Mouse (Mus musculus): ENCODE measurements around the gene Capza2. TPM values are rescaled to one million over a fixed set of nuclear protein-coding genes. Genes with fewer than 3 reads are reported as not detected.

The Capza2 gene
- polyA plus RNA-seq, 1 experiment: 161 TPM

GRCm38 (mm10) chr6:17611352-17612010 lies 24.6 kb upstream of the Capza2 start:
- H3K4me1 ChIP-seq (ENCODE audit: control insufficient read depth, insufficient read depth, low read length): no peaks in the 10 kb centered on the region
- H3K4me3 ChIP-seq (ENCODE audit: insufficient read depth, low read depth, low read length): no peak overlapping the region
- no peak for TF ChIP-seq CTCF (IDR thresholded peaks at IDR 0.05; ENCODE audit: insufficient read depth, low read depth, low read length)
- TF ChIP-seq POLR2A (IDR thresholded peaks at IDR 0.05; ENCODE audit: insufficient read depth, low read depth, low read length): no peak
- 86% methylated on average over 11 of the region's 11 CpGs for WGBS
- no peak overlapping the region for H3K27ac ChIP-seq (ENCODE audit: insufficient read depth, low read depth, low read length)

GRCm38 (mm10) chr6:17612652-17613051 lies 23.4 kb upstream of the Capza2 start:
- no peak overlapping the region for H3K27ac ChIP-seq (ENCODE audit: insufficient read depth, low read depth, low read length)
- no peak overlapping the region for H3K4me3 ChIP-seq (ENCODE audit: insufficient read depth, low read depth, low read length)
- no peaks in the 10 kb centered on the region for H3K4me1 ChIP-seq (ENCODE audit: control insufficient read depth, insufficient read depth, low read length)
- no peak for TF ChIP-seq CTCF (IDR thresholded peaks at IDR 0.05; ENCODE audit: insufficient read depth, low read depth, low read length)
- no peak for TF ChIP-seq POLR2A (IDR thresholded peaks at IDR 0.05; ENCODE audit: insufficient read depth, low read depth, low read length)
- 74% methylated on average over 4 of the region's 4 CpGs for WGBS

- 77% methylated on average over 4 of the region's 4 CpGs for WGBS
- TF ChIP-seq CTCF (IDR thresholded peaks at IDR 0.05; ENCODE audit: insufficient read depth, low read depth, low read length) (no peak), POLR2A (IDR thresholded peaks at IDR 0.05; ENCODE audit: insufficient read depth, low read depth, low read length) (no peak)
- Histone ChIP-seq H3K4me1 (ENCODE audit: control insufficient read depth, insufficient read depth, low read length) (no peaks in the 10 kb centered on the region), H3K4me3 (ENCODE audit: insufficient read depth, low read depth, low read length) (no peak overlapping the region), H3K27ac (ENCODE audit: insufficient read depth, low read depth, low read length) (no peak overlapping the region)
Observed at GRCm38 (mm10) chr6:17620823-17621222, 15.2 kb upstream of the Capza2 start.

- 66% methylated on average over 3 of the region's 3 CpGs for WGBS
- TF ChIP-seq CTCF (IDR thresholded peaks at IDR 0.05; ENCODE audit: insufficient read depth, low read depth, low read length) (no peak), POLR2A (IDR thresholded peaks at IDR 0.05; ENCODE audit: insufficient read depth, low read depth, low read length) (no peak)
- H3K27ac ChIP-seq (ENCODE audit: insufficient read depth, low read depth, low read length): no peak overlapping the region
- no peak overlapping the region for H3K4me3 ChIP-seq (ENCODE audit: insufficient read depth, low read depth, low read length)
- H3K4me1 ChIP-seq (ENCODE audit: control insufficient read depth, insufficient read depth, low read length): no peaks in the 10 kb centered on the region
Observed at GRCm38 (mm10) chr6:17621436-17621835, 14.6 kb upstream of the Capza2 start.

DNA sequence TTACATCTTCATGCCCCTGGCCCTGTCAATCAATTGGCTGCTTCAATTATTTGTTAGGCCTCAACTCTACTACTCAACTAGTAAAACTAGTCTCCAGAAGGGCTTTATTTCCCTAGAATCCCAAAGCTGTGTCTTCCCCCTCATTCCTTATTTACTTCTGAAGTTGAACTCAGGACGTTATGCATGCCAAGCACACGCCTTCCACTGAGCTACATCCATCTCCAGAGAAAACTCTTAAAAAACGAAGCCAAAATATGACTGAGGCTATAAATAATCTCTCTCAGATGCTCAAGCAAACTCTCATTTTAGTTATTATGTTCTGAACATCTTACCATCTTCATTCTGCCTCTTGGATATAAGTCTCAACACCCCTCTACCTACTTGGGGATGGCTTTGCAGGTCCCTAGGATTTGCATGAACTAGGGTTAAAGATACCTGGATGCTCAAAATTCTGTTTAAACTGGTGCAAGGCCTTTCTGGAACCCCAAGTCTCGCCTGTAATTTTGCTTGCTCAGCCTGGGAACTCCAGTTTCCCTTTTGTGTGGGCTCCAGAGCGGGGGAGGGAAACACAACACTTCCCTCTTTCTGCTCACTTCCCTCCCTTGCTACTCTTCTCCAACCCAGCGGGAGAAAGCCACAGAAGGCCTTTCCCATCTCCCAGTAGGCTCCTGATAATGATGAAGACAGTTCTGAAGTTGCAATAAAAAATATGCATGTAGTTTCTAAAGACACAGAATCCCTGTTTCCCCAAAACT lies 7.2 kb upstream of the Capza2 start:
- WGBS: 56% methylated on average over 6 of the region's 6 CpGs
- TF ChIP-seq CTCF (IDR thresholded peaks at IDR 0.05; ENCODE audit: insufficient read depth, low read depth, low read length) (no peak), POLR2A (IDR thresholded peaks at IDR 0.05; ENCODE audit: insufficient read depth, low read depth, low read length) (no peak)
- Histone ChIP-seq H3K4me1 (ENCODE audit: control insufficient read depth, insufficient read depth, low read length) (0 out of 2 replicates have a peak, but pooled peaks cover 2% of the 10 kb centered on the region), H3K4me3 (ENCODE audit: insufficient read depth, low read depth, low read length) (no peak overlapping the region), H3K27ac (ENCODE audit: insufficient read depth, low read depth, low read length) (no peak overlapping the region)

- 49% methylated on average over 5 of the region's 5 CpGs for WGBS
- TF ChIP-seq CTCF (IDR thresholded peaks at IDR 0.05; ENCODE audit: insufficient read depth, low read depth, low read length): no peak
- no peak for TF ChIP-seq POLR2A (IDR thresholded peaks at IDR 0.05; ENCODE audit: insufficient read depth, low read depth, low read length)
- H3K4me3 ChIP-seq (ENCODE audit: insufficient read depth, low read depth, low read length): no peak overlapping the region
- no peak overlapping the region for H3K27ac ChIP-seq (ENCODE audit: insufficient read depth, low read depth, low read length)
- H3K4me1 ChIP-seq (ENCODE audit: control insufficient read depth, insufficient read depth, low read length): 0 out of 2 replicates have a peak, but pooled peaks cover 2% of the 10 kb centered on the region
Observed at GRCm38 (mm10) chr6:17629756-17630155, 6.3 kb upstream of the Capza2 start.

DNA sequence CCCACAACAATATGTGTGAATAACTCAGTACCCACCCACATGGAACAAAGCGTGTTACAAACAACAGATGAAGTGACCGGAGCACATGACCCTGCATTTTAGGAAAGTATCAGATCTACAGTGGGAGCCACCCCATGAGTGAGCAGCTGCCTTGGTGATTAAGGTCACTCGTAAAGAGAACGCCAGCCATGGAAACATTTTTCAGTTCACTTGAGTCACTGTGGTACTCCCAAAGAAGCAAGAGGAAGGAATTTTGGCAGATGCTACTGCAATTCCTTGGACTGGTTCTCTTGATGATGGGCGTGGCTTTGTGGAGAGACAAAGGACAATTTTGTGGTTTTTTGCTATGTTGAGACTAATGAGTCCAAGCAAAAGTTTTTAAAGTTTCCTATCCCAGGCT lies 4.4 kb upstream of the Capza2 start:
- TF ChIP-seq CTCF (IDR thresholded peaks at IDR 0.05; ENCODE audit: insufficient read depth, low read depth, low read length) (no peak), POLR2A (IDR thresholded peaks at IDR 0.05; ENCODE audit: insufficient read depth, low read depth, low read length) (no peak)
- H3K27ac ChIP-seq (ENCODE audit: insufficient read depth, low read depth, low read length): no peak overlapping the region
- 60% methylated on average over 5 of the region's 5 CpGs for WGBS
- H3K4me1 ChIP-seq (ENCODE audit: control insufficient read depth, insufficient read depth, low read length): 0 out of 2 replicates have a peak, but pooled peaks cover 2% of the 10 kb centered on the region
- no peak overlapping the region for H3K4me3 ChIP-seq (ENCODE audit: insufficient read depth, low read depth, low read length)

- Histone ChIP-seq H3K4me3 (ENCODE audit: insufficient read depth, low read depth, low read length) (no peak overlapping the region), H3K27ac (ENCODE audit: insufficient read depth, low read depth, low read length) (no peak overlapping the region), H3K4me1 (ENCODE audit: control insufficient read depth, insufficient read depth, low read length) (0 out of 2 replicates have a peak, but pooled peaks cover 2% of the 10 kb centered on the region)
- no peak for TF ChIP-seq POLR2A (IDR thresholded peaks at IDR 0.05; ENCODE audit: insufficient read depth, low read depth, low read length)
- no peak for TF ChIP-seq CTCF (IDR thresholded peaks at IDR 0.05; ENCODE audit: insufficient read depth, low read depth, low read length)
- 65% methylated on average over 3 of the region's 3 CpGs for WGBS
Observed at GRCm38 (mm10) chr6:17633819-17634218, 2.2 kb upstream of the Capza2 start.

GRCm38 (mm10) chr6:17634992-17635391 lies 1.0 kb upstream of the Capza2 start:
- no peak overlapping the region for H3K27ac ChIP-seq (ENCODE audit: insufficient read depth, low read depth, low read length)
- WGBS: 75% methylated on average over 3 of the region's 3 CpGs
- TF ChIP-seq POLR2A (IDR thresholded peaks at IDR 0.05; ENCODE audit: insufficient read depth, low read depth, low read length): no peak
- TF ChIP-seq CTCF (IDR thresholded peaks at IDR 0.05; ENCODE audit: insufficient read depth, low read depth, low read length): no peak

More at GRCm38 (mm10) chr6:17634992-17635391, 1.0 kb upstream of the Capza2 start:
- Histone ChIP-seq H3K4me3 (ENCODE audit: insufficient read depth, low read depth, low read length) (no peak overlapping the region), H3K4me1 (ENCODE audit: control insufficient read depth, insufficient read depth, low read length) (peaks cover 1% of the 10 kb centered on the region; the same call in 1 of the 2 replicates)

All from olfactory bulb, adult 2 months (tissue).